9 mouse cellular contexts compared by ENCODE assay signal in the genomic region with DNA sequence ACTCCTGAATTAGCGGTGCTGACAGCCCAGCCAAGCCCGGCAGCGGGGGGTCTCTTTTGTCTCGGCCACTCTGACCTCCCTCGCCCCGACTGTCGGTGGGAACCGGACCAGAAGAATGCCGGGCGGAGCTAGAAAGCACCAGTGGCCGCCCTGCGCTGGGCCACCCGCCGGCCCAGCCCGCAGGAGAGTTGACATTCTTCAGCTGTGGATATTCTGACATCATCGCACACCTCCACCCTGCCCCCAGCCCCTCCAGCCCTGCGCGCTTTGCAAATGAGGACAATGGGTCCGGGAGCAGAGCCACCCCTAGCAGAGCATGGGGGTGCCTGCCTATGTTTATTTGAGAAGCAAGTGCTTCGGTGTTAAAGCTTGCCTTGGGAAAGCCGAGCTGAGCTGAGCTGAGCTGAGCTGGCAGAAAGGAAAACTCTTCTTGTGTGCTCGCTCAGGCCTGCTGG.
DNase-seq lines count a peak whose midpoint lies in the region; ATAC-seq and TF ChIP-seq lines count a peak whose summit lies in the region.
"Had no signal": no experiment of that assay in that cellular context is flagged by ENCODE, and none has a peak within 500 bp of the region (broad histone marks: within the 10 kb centered on the region; RNA-seq: fewer than 3 reads in every experiment).

No protein-coding gene starts in this region.

- no peak overlapping the region for H3K27ac ChIP-seq in heart, embryonic 11.5 days (ENCODE audit: low read depth, low read length)
- no peak overlapping the region for H3K27ac ChIP-seq in intestine, postnatal 0 days (ENCODE audit: low read depth, low read length)
- peak overlapping the region; percentile 84 for H3K27ac ChIP-seq in midbrain, embryonic 13.5 days

- 0 out of 2 replicates have a peak, but pooled peaks have one; percentile 22 for ATAC-seq in heart, embryonic 11.5 days (replicated peaks; ENCODE audit: insufficient number of reproducible peaks, low FRiP score, low TSS enrichment)
- no peak for ATAC-seq in intestine, postnatal 0 days
- peak; percentile 81 for ATAC-seq in midbrain, embryonic 13.5 days

- no peaks in the 10 kb centered on the region for H3K9me3 ChIP-seq in heart, embryonic 11.5 days (replicated peaks; ENCODE audit: control insufficient read depth, low read length)
- H3K9me3 ChIP-seq in intestine, postnatal 0 days (ENCODE audit: control insufficient read depth) = no peaks in the 10 kb centered on the region
- H3K9me3 ChIP-seq in midbrain, embryonic 13.5 days = no peaks in the 10 kb centered on the region

- no peak overlapping the region for H3K9ac ChIP-seq in heart, embryonic 11.5 days (ENCODE audit: low read depth, low read length)
- H3K9ac ChIP-seq in intestine, postnatal 0 days (ENCODE audit: low read depth, low read length) = no peak overlapping the region
- peak overlapping the region; percentile 49; the same call in 1 of the 2 replicates for H3K9ac ChIP-seq in midbrain, embryonic 13.5 days (replicated peaks)

- peak overlapping the region; percentile 33 for H3K4me3 ChIP-seq in heart, embryonic 11.5 days (ENCODE audit: low read depth, low read length)
- peak overlapping the region; percentile 20 for H3K4me3 ChIP-seq in intestine, postnatal 0 days (ENCODE audit: low read depth, low read length)
- peak overlapping the region; percentile 31 for H3K4me3 ChIP-seq in midbrain, embryonic 13.5 days (replicated peaks)
- H3K4me3 ChIP-seq: erythroblast, embryonic 14.5 days had no signal

- H3K4me1 ChIP-seq in heart, embryonic 11.5 days (ENCODE audit: control insufficient read depth, insufficient read depth, low read length) = peaks cover 4% of the 10 kb centered on the region; the same call in 1 of the 2 replicates
- H3K4me1 ChIP-seq in intestine, postnatal 0 days (replicated peaks; ENCODE audit: control insufficient read depth, insufficient read depth, low read length) = no peaks in the 10 kb centered on the region
- H3K4me1 ChIP-seq in midbrain, embryonic 13.5 days (replicated peaks) = peaks cover 55% of the 10 kb centered on the region

- no peaks in the 10 kb centered on the region for H3K36me3 ChIP-seq in heart, embryonic 11.5 days (ENCODE audit: control insufficient read depth, insufficient read depth, low read length)
- no peaks in the 10 kb centered on the region for H3K36me3 ChIP-seq in intestine, postnatal 0 days (ENCODE audit: control insufficient read depth, insufficient read depth)
- no peaks in the 10 kb centered on the region for H3K36me3 ChIP-seq in midbrain, embryonic 13.5 days

- H3K27me3 ChIP-seq in heart, embryonic 11.5 days (ENCODE audit: control insufficient read depth, insufficient read depth, low read length) = peaks cover 82% of the 10 kb centered on the region
- peaks cover 60% of the 10 kb centered on the region for H3K27me3 ChIP-seq in intestine, postnatal 0 days (replicated peaks; ENCODE audit: control insufficient read depth, insufficient read depth, low read length)
- H3K27me3 ChIP-seq in midbrain, embryonic 13.5 days = peaks cover 47% of the 10 kb centered on the region

- no peak for DNase-seq in heart, postnatal 14 days
- peak; percentile 70 for DNase-seq in embryo, embryonic 11 days
- no peak for DNase-seq in left cerebral cortex, adult 11 months (ENCODE audit: low spot score)
- DNase-seq in thymus, postnatal 10 days (ENCODE audit: low spot score in 2 of 2) = no peak
- no peak for DNase-seq in adipocyte (ENCODE audit: low spot score)

- H3K4me2 ChIP-seq in heart, embryonic 11.5 days = peak overlapping the region; percentile 62
- H3K4me2 ChIP-seq in intestine, postnatal 0 days (replicated peaks; ENCODE audit: low read depth) = peak overlapping the region; percentile 50
- H3K4me2 ChIP-seq in midbrain, embryonic 13.5 days (replicated peaks) = peak overlapping the region; percentile 57

- under 1% methylated on average over 22 of the region's 22 CpGs for WGBS in heart, embryonic 11.5 days (ENCODE audit: insufficient replicate concordance)
- WGBS in intestine, postnatal 0 days = 1% methylated on average over 21 of the region's 22 CpGs
- 0% methylated on average over 22 of the region's 22 CpGs for WGBS in midbrain, embryonic 13.5 days

- intact Hi-C loops in heart, postnatal 14 days (cut with DNase I) = no loop called here

- no peak for TF ChIP-seq CTCF in intestine, postnatal 0 days (IDR thresholded peaks at IDR 0.05; ENCODE audit: low read depth)
